Mouse (Mus musculus) kidney, adult 2 months (tissue): ENCODE data around the gene Gne.

Experiments
- CTCF ChIP-seq: fragments of 200-500 bp; conservative IDR thresholded peaks from 2 replicates; pipeline ENCODE4 v1.5.1; 2011; ENCODE audit warnings: low read depth, mild to moderate bottlenecking, control low read depth, low read length, moderate library complexity, mixed read lengths; ENCODE audit not compliant: insufficient read depth, insufficient read length
- POLR2A ChIP-seq: fragments of 200-500 bp; IDR thresholded peaks from one replicate; pipeline ENCODE4 v1.6.1; 2011; ENCODE audit warnings: low read depth, low read length, control low read depth

GRCm38 (mm10) chr4:44025570-44025969, 58.4 kb downstream of the Gne start:
- TF ChIP-seq CTCF (no peak), POLR2A (no peak)
